Mouse (Mus musculus) neural tube, embryonic 14.5 days (tissue): Measurements from ENCODE around the gene Ms4a15. TPM values are rescaled to one million over a fixed set of nuclear protein-coding genes. Genes with fewer than 3 reads are reported as not detected.

Source experiments
- ATAC-seq: fragments of 200-750 bp; cut with Nextera tagmentation; 2 replicates; pipeline ENCODE4 v1.8.0; 2017; ENCODE audit warnings: low read depth, mild to moderate bottlenecking, moderate TSS enrichment, moderate library complexity
- H3K27ac ChIP-seq: fragments of 300-500 bp; sonication (generic); 2 replicates; pipeline ENCODE4 v1.5.1; 2014; ENCODE audit warnings: low read depth, mild to moderate bottlenecking, control low read depth, low read length, moderate library complexity, mixed read lengths
- H3K27me3 ChIP-seq: fragments of 300-500 bp; sonication (generic); 2 replicates; pipeline ENCODE4 v1.6.1; 2014; ENCODE audit warnings: low read length; ENCODE audit not compliant: control insufficient read depth, insufficient read depth
- H3K36me3 ChIP-seq: fragments of 300-500 bp; sonication (generic); 2 replicates; pipeline ENCODE4 v1.6.1; 2014; ENCODE audit warnings: low read length, mixed read lengths; ENCODE audit not compliant: control insufficient read depth, insufficient read depth
- H3K4me1 ChIP-seq: fragments of 300-500 bp; sonication (generic); 2 replicates; pipeline ENCODE4 v1.6.1; 2014; ENCODE audit warnings: low read length; ENCODE audit not compliant: control insufficient read depth, insufficient read depth
- H3K4me2 ChIP-seq: fragments of 300-500 bp; sonication (generic); 2 replicates; pipeline ENCODE4 v1.6.1; 2014; ENCODE audit warnings: mild to moderate bottlenecking, low read depth, low read length, control low read depth
- H3K4me3 ChIP-seq: fragments of 300-500 bp; sonication (generic); 2 replicates; pipeline ENCODE4 v1.5.1; 2014; ENCODE audit warnings: low read depth, low read length, control low read depth, mixed read lengths
- H3K9ac ChIP-seq: fragments of 300-500 bp; sonication (generic); replicated peaks from 2 replicates; pipeline ENCODE4 v1.6.1; 2014; ENCODE audit warnings: low read depth, mild to moderate bottlenecking, control low read depth, low read length, mixed read lengths
- H3K9me3 ChIP-seq: fragments of 300-500 bp; sonication (generic); 2 replicates; pipeline ENCODE4 v1.6.1; 2016; ENCODE audit warnings: low read length; ENCODE audit not compliant: control insufficient read depth
- WGBS: fragments of 180-500 bp; shearing (Covaris S2); extraction: QIAGEN DNeasy Blood & Tissue Kit; methylation state at CpG from one replicate; pipeline ENCODE4 v1.1.7; 2014; 5-methylcytosine and 5-hydroxymethylcytosine counted together
- polyA plus RNA-seq: library from polyadenylated mRNA; unstranded; fragments of >200 nt; fragmentation: Nextera tagmentation; extraction: Ambion mirVana; gene quantifications from 2 replicates; pipeline ENCODE4 v1.2.1, GENCODE M21; 2014

The Ms4a15 gene
- polyA plus RNA-seq, 1 experiment from 2014 or later: not detected

DNA sequence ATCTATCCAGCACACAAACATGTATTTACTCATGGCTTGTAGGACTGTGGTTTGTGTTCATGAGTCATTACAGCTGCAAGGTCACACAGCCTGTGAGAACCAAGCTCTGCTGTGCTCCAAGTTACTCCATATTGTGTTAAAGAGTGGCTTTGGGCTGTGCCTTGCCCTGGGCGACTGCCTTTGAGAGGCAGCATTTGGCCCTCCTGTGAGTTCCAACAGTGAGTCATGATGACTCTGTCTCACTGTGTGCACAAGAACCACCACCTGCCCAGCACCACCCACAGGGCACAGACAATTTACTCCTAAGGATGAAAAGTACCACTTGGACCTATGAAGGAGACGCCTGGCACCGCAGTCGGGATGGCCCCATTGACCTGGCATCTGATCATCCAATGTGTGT lies 7.2 kb downstream of the Ms4a15 start:
- Histone ChIP-seq H3K4me2 (no peak overlapping the region), H3K4me3 (no peak overlapping the region), H3K36me3 (no peaks in the 10 kb centered on the region), H3K27ac (no peak overlapping the region), H3K9me3 (no peaks in the 10 kb centered on the region), H3K9ac (no peak overlapping the region), H3K27me3 (no peaks in the 10 kb centered on the region), H3K4me1 (no peaks in the 10 kb centered on the region)
- WGBS: 92% methylated on average over 4 of the region's 4 CpGs
- no peak for ATAC-seq

DNA sequence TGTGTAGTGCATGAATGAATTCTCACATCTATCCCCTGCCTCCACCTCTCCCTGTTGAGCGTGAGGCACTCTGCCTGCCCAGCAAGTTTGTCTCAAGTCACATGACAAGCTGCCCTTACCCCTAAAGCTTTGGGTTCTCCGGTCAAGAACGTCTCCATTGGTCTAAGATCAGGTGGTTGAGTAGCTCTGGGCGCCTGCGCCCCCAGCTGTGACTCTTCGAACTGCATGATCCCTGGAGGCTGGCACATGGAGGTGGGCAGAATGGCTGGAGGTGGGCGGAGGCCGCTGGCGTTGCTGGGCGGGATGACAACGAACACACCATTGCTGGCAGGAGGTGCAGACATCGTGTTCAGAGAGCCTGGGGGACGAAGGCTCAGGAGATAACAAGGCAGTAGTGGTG lies 8.5 kb downstream of the Ms4a15 start:
- ATAC-seq: no peak
- Histone ChIP-seq H3K36me3 (no peaks in the 10 kb centered on the region), H3K4me2 (no peak overlapping the region)

DNA sequence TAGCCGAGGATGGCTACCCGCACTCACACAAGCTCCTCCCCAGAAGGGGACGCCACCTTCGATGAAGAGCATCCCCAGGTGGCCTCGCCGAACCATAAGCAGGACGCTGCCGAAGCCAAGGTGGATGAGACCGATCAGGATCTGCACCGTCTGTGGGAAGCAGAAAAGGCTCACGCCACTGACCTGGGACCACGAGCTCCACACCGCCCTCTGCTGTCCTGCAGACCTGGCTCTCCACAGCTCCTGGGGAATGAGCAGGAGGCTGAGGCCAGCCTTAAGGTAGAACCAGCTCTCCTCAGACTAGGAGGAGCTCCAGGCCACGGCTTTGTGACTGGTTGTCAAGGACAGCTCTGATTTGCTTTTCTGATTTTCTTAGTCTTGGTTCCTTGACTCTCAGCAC lies 9.9 kb downstream of the Ms4a15 start:
- Histone ChIP-seq H3K4me3 (no peak overlapping the region), H3K27ac (no peak overlapping the region), H3K9me3 (no peaks in the 10 kb centered on the region), H3K27me3 (no peaks in the 10 kb centered on the region), H3K4me2 (no peak overlapping the region), H3K4me1 (no peaks in the 10 kb centered on the region), H3K36me3 (no peaks in the 10 kb centered on the region), H3K9ac (no peak overlapping the region)
- 28% methylated on average over 14 of the region's 14 CpGs for WGBS
- ATAC-seq: no peak

More for the DNA sequence above, 8.5 kb downstream of the Ms4a15 start:
- no peak overlapping the region for H3K4me3 ChIP-seq
- no peaks in the 10 kb centered on the region for H3K9me3 ChIP-seq
- no peaks in the 10 kb centered on the region for H3K4me1 ChIP-seq
- no peaks in the 10 kb centered on the region for H3K27me3 ChIP-seq
- 84% methylated on average over 13 of the region's 13 CpGs for WGBS
- H3K27ac ChIP-seq: no peak overlapping the region
- no peak overlapping the region for H3K9ac ChIP-seq

DNA sequence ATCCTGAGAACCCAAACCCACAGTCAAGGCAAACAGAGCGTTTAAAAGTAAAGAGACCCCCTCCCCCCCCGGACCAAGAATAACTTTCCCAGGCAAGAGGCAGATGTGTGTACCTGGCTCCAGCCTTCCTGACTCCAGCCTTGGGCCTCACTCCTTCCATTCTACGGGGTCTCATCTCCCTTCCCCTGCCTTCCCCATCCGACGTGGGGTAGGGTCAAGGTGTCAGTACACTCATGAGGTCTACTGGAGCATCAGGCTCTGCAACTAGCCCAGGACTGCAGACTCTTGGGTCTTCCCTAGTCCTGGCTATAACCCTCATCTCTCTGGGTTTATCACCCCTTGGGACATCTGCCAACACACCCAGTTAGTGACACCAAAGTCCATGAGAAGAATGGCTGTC lies 12.8 kb downstream of the Ms4a15 start:
- Histone ChIP-seq H3K27me3 (no peaks in the 10 kb centered on the region), H3K27ac (no peak overlapping the region), H3K4me1 (no peaks in the 10 kb centered on the region), H3K4me3 (no peak overlapping the region), H3K36me3 (no peaks in the 10 kb centered on the region), H3K9ac (no peak overlapping the region), H3K9me3 (no peaks in the 10 kb centered on the region), H3K4me2 (no peak overlapping the region)
- ATAC-seq: peak; percentile 54; the same call in 1 of the 2 replicates
- 89% methylated on average over 5 of the region's 5 CpGs for WGBS

DNA sequence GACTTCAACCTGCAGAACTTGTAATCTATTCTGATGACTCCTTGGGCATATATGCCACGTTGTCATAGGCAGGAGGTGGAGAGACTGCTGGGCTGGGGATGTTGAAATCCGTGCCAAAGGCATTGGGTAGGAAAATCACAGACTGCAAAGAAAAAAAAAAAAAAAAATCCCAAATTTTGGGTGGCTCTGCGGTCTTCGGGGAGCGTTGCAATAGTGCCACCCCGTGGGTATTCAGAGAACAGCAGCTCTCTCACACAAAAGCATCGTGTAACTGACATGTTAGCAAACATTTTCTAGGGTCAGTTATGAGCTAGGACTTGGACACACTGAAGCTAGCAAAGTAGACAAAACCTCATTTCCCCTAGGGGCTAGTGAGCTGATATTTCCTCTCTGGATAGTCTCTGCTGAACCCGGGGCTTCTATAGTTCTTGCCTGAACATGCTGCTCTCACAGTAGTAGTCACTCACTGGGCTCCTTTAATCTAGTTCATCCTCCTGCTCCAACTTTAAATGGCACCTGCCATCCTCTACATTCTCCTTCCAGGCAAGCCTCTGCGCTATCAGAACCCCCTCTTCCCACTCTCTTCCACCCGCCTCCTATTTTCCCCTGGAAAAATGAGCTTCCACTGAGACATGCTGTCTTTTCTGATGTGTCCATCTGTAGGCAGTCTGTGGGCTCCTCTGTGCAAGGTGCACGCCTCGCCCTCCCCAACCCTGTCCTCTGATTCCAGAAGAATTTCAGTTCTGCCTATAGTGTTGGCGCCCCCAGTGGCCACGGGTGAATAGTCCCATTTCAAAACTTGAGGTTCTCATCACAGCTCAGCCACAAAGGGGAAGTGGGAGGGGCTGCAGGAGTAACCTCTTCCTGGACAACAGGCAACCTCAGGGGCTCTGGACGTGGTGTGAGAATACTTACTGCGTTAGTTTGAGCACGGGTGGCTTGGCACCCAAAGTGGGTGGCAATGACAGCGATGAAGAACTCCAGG lies 13.6 kb downstream of the Ms4a15 start:
- no peak overlapping the region for H3K9ac ChIP-seq
- H3K4me3 ChIP-seq: no peak overlapping the region
- no peaks in the 10 kb centered on the region for H3K9me3 ChIP-seq
- no peaks in the 10 kb centered on the region for H3K27me3 ChIP-seq
- no peaks in the 10 kb centered on the region for H3K36me3 ChIP-seq
- peak overlapping the region; percentile 23 for H3K4me2 ChIP-seq
- no peaks in the 10 kb centered on the region for H3K4me1 ChIP-seq
- ATAC-seq: peak; percentile 55; the same call in 1 of the 2 replicates
- WGBS: 12% methylated on average over 18 of the region's 18 CpGs
- H3K27ac ChIP-seq: no peak overlapping the region

DNA sequence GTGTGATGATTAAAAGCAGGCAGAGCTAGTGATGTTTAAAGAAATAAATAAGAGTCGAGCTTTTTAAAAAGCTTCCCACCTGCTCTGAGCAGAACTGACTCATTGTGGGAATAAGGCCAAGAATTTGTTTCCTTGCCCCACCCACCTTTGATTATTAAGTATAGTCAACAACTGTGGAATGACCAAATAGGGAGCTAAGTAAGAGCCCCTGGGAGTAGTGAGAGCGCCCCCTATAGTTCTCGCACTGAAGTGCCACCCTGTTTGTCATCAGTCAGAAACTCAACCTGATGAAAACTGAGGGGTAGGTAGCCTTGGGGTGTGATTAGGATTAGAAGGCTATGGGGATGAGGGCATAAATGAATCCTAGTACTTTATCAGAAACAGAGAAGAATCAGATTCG lies 16.7 kb downstream of the Ms4a15 start:
- no peak for ATAC-seq
- 51% methylated on average over 4 of the region's 4 CpGs for WGBS

DNA sequence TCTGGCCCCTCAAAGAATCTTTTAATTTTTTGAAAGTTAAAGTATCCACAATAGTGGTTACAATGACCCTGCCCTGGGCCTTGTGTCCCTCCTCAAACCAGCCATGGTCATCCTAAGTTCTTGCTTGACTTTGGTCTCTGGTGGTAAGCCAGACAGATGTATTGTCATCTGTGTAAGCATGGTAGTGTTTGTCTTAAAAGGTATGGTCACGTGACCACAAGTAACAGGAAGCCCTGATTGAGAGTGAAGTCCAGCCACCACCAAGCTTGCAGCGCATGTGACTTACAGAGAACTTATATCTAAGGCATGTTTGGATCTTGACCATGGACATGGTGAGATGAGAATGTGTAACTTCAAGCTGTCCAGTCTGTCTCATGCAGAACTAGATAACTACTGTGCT lies 17.9 kb downstream of the Ms4a15 start:
- Histone ChIP-seq H3K36me3 (no peaks in the 10 kb centered on the region), H3K4me3 (no peak overlapping the region), H3K4me1 (no peaks in the 10 kb centered on the region), H3K9ac (no peak overlapping the region), H3K27me3 (no peaks in the 10 kb centered on the region), H3K9me3 (no peaks in the 10 kb centered on the region), H3K4me2 (no peak overlapping the region), H3K27ac (no peak overlapping the region)
- 87% methylated on average over 2 of the region's 2 CpGs for WGBS
- no peak for ATAC-seq

More for the DNA sequence above, 16.7 kb downstream of the Ms4a15 start:
- no peaks in the 10 kb centered on the region for H3K27me3 ChIP-seq
- H3K4me1 ChIP-seq: no peaks in the 10 kb centered on the region
- H3K4me3 ChIP-seq: no peak overlapping the region
- no peaks in the 10 kb centered on the region for H3K9me3 ChIP-seq
- no peak overlapping the region for H3K27ac ChIP-seq
- H3K4me2 ChIP-seq: no peak overlapping the region
- H3K36me3 ChIP-seq: no peaks in the 10 kb centered on the region
- H3K9ac ChIP-seq: no peak overlapping the region

DNA sequence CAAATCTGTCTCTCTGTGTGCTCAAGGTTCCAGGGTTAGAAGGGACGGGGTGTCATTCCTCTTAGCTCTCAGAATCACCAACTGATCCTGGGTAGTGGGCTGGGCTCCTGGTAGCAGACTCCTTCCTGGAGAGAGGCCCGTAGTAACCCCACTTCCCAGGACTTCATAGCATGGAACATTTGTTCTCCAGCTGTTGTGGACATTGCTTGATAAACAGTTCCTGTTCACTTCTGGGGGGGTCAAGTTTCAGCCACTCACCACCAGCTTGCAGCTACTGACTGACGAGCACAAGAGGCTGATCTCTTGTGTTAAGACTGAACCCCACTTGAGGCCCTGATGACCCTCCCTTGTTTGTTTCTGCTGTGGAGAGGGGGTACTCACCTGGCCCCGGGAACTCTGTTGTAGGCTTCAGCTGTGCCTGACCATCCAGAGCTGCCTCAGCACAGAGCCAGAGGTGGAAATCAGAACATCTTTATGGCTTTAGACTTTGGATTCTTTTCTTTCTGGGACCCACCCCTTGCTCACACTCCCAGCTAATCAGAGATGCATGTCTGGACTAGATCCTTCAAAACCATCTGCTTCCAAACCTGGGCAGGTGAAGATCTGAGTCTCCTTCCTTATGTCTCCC lies 18.7 kb downstream of the Ms4a15 start, which contains the start of gene Ms4a10:
TSS of gene Ms4a10 (minus strand) at position 433 of the 628 bp plus-strand sequence.
- Histone ChIP-seq H3K9me3 (no peaks in the 10 kb centered on the region), H3K4me3 (no peak within 1 kb of the TSS), H3K27ac (no peak within 1 kb of the TSS), H3K4me1 (no peaks in the 10 kb centered on the region), H3K9ac (no peak within 1 kb of the TSS), H3K27me3 (no peaks in the 10 kb centered on the region), H3K36me3 (no peaks in the 10 kb centered on the region), H3K4me2 (no peak within 1 kb of the TSS)
- 77% methylated on average over 4 of the region's 4 CpGs for WGBS
- ATAC-seq: no peak

DNA sequence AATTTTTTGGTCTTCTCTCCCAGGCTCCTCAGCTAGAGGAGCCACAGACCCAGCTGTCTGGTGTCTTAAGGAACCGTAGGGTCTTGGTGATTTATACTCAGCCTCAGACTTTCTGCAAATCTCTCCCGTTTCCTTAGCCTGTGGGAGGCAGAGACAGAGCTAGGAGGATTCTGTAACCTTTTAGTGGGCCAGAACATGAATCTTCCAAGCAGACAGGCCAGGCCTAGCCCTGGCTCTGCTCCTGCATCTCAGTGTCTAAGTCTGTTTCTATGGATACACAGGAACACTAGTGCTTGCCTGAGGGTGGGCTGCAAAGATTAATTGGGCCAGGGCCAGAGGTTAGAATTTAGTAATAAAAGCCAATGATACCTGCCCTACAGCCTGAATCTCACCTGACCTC lies 19.9 kb downstream of the Ms4a15 start:
- H3K27me3 ChIP-seq: no peaks in the 10 kb centered on the region
- no peak overlapping the region for H3K4me2 ChIP-seq
- H3K4me1 ChIP-seq: no peaks in the 10 kb centered on the region
- no peak overlapping the region for H3K4me3 ChIP-seq
- 49% methylated on average over 2 of the region's 2 CpGs for WGBS
- no peaks in the 10 kb centered on the region for H3K36me3 ChIP-seq
- no peak overlapping the region for H3K27ac ChIP-seq
- H3K9me3 ChIP-seq: no peaks in the 10 kb centered on the region
- ATAC-seq: no peak
- H3K9ac ChIP-seq: no peak overlapping the region
